Mouse (Mus musculus): Measurements from ENCODE around the gene Gamt. TPM values are rescaled to one million over a fixed set of nuclear protein-coding genes. Genes with fewer than 3 reads are reported as not detected.
"Not testable (repeated sequence)": the region's sequence is repeated elsewhere in the genome, so short reads cannot be mapped to it uniquely, and the experiment has no call there.

Gene Gamt
- total RNA-seq, 4 experiments from 2014 or later: 10.3 to 17.1 (median 14.7) TPM

DNA sequence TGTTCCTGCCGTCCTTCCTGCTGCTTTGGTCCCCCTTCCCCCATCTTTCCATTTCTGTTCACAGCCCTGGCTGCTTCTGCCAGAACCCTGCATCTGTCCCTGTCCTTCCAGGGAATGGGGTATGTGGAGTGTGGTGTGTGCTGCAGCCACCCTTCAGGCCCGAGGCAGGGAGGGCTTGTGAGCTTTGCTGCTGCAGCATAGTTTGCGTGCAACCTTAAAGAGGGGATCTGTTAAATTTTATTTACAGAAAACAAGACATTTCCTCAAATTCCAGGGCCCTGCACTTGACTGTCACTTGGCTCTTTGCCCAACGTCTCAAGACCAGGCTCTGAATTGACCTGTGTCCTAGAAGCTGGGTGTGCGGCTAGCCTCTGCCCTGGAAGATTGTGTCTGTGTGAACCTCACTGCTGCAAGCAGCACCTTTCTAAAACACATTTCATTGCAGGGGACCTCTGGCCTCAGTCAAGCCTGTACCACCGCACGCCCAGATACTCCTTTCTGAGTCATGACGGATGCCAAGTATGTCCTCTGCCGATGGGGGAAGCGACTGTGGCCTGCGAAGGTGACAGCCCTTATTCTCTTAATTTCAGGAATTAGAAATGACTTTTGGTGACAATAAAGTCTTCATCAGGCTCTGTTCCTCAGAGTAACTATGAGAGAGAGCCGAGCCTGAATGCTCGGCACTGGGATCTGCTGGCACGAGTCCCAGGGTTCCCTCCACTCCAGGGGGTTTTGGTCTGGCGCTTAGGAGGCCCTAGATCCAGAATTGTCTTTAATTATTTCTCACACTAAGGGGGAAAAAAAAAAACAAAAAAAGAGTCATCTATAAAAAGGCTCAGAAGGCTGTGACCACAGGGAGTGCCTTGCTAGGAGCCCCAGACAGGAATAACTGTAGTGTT is 32.7 kb downstream of the Gamt start:
- no peak for DNase-seq (ENCODE audit: low spot score)

GRCm38 (mm10) chr10:80227166-80227539 is 33.7 kb downstream of the Gamt start:
- DNase-seq (ENCODE audit: low spot score): no peak

GRCm38 (mm10) chr10:80226416-80227165 is 34.2 kb downstream of the Gamt start, which contains the start of gene Mum1:
Mum1 (plus strand) TSS chr10:80226434.
- DNase-seq (ENCODE audit: low spot score): peak; percentile 99

- DNase-seq (ENCODE audit: low spot score): no peak
These were observed 34.8 kb downstream of the Gamt start for GRCm38 (mm10) chr10:80226071-80226415.

DNA sequence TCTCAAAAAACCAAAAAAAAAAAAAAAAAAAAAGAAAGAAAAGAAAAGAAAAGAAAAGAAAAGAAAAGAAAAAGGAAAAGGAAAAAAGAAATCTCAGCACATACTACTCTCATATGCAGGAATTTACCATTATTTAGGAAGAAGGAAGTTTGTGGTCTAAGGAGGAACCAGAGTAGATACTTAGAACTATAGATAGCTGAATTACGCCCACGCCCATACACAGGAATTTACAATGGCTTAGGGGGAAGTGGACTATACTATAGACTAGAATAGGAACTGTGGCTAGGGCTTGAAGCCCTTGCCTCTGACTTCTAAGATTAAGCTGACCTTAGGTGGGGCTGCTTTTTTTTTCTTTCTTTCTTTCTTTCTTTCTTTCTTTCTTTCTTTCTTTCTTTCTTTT is 37.7 kb downstream of the Gamt start:
- DNase-seq (ENCODE audit: low spot score): not testable (repeated sequence)

DNA sequence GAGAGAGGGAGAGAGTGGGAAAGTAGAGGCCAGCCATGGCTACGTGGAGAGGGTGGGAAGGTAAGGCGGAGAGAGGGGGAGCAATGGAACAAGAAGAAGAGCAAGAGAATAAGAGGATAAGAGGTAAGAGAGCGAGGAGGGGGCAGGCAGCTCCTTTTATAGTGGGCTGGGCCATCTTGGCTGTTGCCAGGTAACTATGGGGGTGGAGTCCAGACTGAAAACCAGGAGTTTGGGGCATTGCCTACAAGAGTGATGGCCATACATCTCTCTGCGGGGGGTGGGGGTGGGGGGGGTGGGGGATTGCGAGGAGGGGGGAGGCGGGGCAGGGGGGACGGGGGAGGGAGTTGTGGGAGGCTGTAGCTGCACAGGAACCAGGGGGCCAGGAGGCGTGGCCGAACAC is 40.1 kb downstream of the Gamt start:
- DNase-seq (ENCODE audit: low spot score): no peak

GRCm38 (mm10) chr10:80215048-80215772 is 45.6 kb downstream of the Gamt start:
- no peak for DNase-seq (ENCODE audit: low spot score)

- DNase-seq (ENCODE audit: low spot score): not testable (repeated sequence)
These were observed 49.2 kb downstream of the Gamt start for GRCm38 (mm10) chr10:80211547-80212103.

- no peak for DNase-seq (ENCODE audit: low spot score)
These were observed 51.9 kb downstream of the Gamt start for GRCm38 (mm10) chr10:80208841-80209371.

DNA sequence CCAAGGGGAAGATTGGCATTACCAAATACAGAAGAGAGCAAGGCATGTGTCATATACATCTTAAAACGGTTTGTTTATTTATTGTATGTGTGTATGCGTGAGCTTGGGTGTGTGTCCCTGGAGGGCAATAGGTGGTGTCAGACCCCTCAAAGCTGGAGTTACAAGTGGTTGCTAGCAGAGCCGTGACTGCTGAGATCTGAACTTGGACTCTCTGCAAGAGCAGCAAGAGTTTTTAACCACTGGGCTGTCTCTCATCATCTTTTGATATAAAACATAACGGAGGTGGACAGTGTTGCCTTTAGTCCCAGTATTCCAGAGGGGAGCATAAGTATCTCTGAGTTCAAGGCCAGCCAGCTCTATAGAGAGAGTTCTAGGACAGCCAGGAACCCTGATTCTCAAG is 52.6 kb downstream of the Gamt start:
- DNase-seq (ENCODE audit: low spot score): no peak

Small RNA genes within 50 kb of the gene (microRNA-seq; reads per million reads assigned to microRNA genes)
- gene Mir6911: not detected

Other genes starting within 250 kb of the Gamt start
- 1 to 10 TPM; 2.9 to 5.1 (median 3.4) TPM for gene Arhgap45, start 244.4 kb downstream of the Gamt start, total RNA-seq (2022)
- 100 to 1,000 TPM in 2 of 4 experiments, 10 to 100 TPM in 2; 91.7 to 106 (median 100) TPM for gene Polr2e, start 221.2 kb downstream of the Gamt start, total RNA-seq (2022)
- 1,000 to 10,000 TPM; 1,048 to 1,125 (median 1,067) TPM for gene Gpx4, start 213.8 kb downstream of the Gamt start, total RNA-seq (2022)
- gene Sbno2, start 155.4 kb downstream of the Gamt start, total RNA-seq (2022): 10 to 100 TPM in 3 of 4 experiments, 1 to 10 TPM in 1; 9.5 to 12.0 (median 11.1) TPM
- gene Stk11, start 145.2 kb downstream of the Gamt start, total RNA-seq (2022): 100 to 1,000 TPM; 148 to 176 (median 153) TPM
- gene Atp5d, start 122.4 kb downstream of the Gamt start, total RNA-seq (2022): 1,000 to 10,000 TPM; 1,050 to 1,135 (median 1,101) TPM
- gene Cbarp, start 120.2 kb downstream of the Gamt start, total RNA-seq (2022): 1 to 10 TPM; 3.8 to 6.1 (median 4.6) TPM
- 100 to 1,000 TPM in 1 of 4 experiments, 10 to 100 TPM in 3; 83.9 to 111 (median 91.0) TPM for gene Midn, start 112.7 kb downstream of the Gamt start, total RNA-seq (2022)
- 10 to 100 TPM; 34.7 to 69.7 (median 51.6) TPM for gene Cirbp, start 95.0 kb downstream of the Gamt start, total RNA-seq (2022)
- 1 to 10 TPM; 4.9 to 7.7 (median 5.9) TPM for gene 1600002K03Rik, start 88.1 kb downstream of the Gamt start, total RNA-seq (2022)
- 1 to 10 TPM in 3 of 4 experiments, under 1 TPM in 1; 0.78 to 1.2 (median 1.1) TPM for gene Efna2, start 81.5 kb downstream of the Gamt start, total RNA-seq (2022)
- gene Mum1, start 34.6 kb downstream of the Gamt start, total RNA-seq (2022): 10 to 100 TPM; 10.5 to 16.3 (median 14.6) TPM
- gene Ndufs7, start 11.9 kb downstream of the Gamt start, total RNA-seq (2022): 1,000 to 10,000 TPM in 3 of 4 experiments, 100 to 1,000 TPM in 1; 949 to 1,112 (median 1,023) TPM
- 10 to 100 TPM; 49.2 to 62.8 (median 56.5) TPM for gene Dazap1, start 474 bp upstream of the Gamt start, total RNA-seq (2022)
- 100 to 1,000 TPM; 763 to 919 (median 846) TPM for gene Rps15, start 31.4 kb upstream of the Gamt start, total RNA-seq (2022)
- gene Apc2, start 35.0 kb upstream of the Gamt start, total RNA-seq (2022): 1 to 10 TPM; 2.2 to 3.1 (median 2.2) TPM
- gene 2310011J03Rik, start 59.5 kb upstream of the Gamt start, total RNA-seq (2022): 10 to 100 TPM; 14.3 to 19.8 (median 16.3) TPM
- gene Pcsk4, start 68.5 kb upstream of the Gamt start, total RNA-seq (2022): 1 to 10 TPM; 1.7 to 3.1 (median 2.7) TPM
- 1 to 10 TPM; 3.1 to 7.6 (median 5.0) TPM for gene Reep6, start 68.9 kb upstream of the Gamt start, total RNA-seq (2022)
- 100 to 1,000 TPM in 2 of 4 experiments, 10 to 100 TPM in 2; 87.9 to 109 (median 99.6) TPM for gene Adamtsl5, start 87.4 kb upstream of the Gamt start, total RNA-seq (2022)
- gene Plk5, start 95.4 kb upstream of the Gamt start, total RNA-seq (2022): 1 to 10 TPM in 2 of 4 experiments, under 1 TPM in 2; 0.91 to 1.3 (median 1.1) TPM
- gene Mex3d, start 126.6 kb upstream of the Gamt start, total RNA-seq (2022): 1 to 10 TPM; 5.9 to 9.8 (median 8.3) TPM
- gene Mbd3, start 138.5 kb upstream of the Gamt start, total RNA-seq (2022): 100 to 1,000 TPM in 1 of 4 experiments, 10 to 100 TPM in 3; 92.9 to 107 (median 97.0) TPM
- 1,000 to 10,000 TPM; 1,795 to 2,190 (median 1,939) TPM for gene Uqcr11, start 145.8 kb upstream of the Gamt start, total RNA-seq (2022)
- 10 to 100 TPM; 15.8 to 18.0 (median 17.6) TPM for gene Tcf3, start 172.6 kb upstream of the Gamt start, total RNA-seq (2022)
- under 1 TPM in 1 of 4 experiments, not detected in 3; 0.09 TPM for gene Onecut3, start 233.8 kb upstream of the Gamt start, total RNA-seq (2022)

Data from heart, adult 8-10 months (tissue).